ENCODE assay signal across 34 mouse cellular contexts in genomic region chr1:170113616-170114015, GRCm38 (mm10). TPM values are rescaled to one million over a fixed set of nuclear protein-coding genes. Genes with fewer than 3 reads are reported as not detected.
"Had no signal": no experiment of that assay in that cellular context is flagged by ENCODE, and none has a peak within 500 bp of the region (broad histone marks: within the 10 kb centered on the region; RNA-seq: fewer than 3 reads in every experiment).

No protein-coding gene starts in this region.

- H3K9me3 ChIP-seq: limb, embryonic 10.5 days; limb, embryonic 12.5 days; limb, embryonic 13.5 days; limb, embryonic 15.5 days; liver, embryonic 12.5 days; liver, embryonic 13.5 days; liver, embryonic 15.5 days; lung, embryonic 15.5 days; megakaryocyte, embryonic 14.5 days; midbrain, embryonic 10.5 days; midbrain, embryonic 12.5 days; midbrain, embryonic 13.5 days; midbrain, embryonic 15.5 days had no signal

- H3K36me3 ChIP-seq: limb, embryonic 10.5 days; limb, embryonic 12.5 days; limb, embryonic 13.5 days; limb, embryonic 15.5 days; liver, embryonic 12.5 days; liver, embryonic 13.5 days; liver, embryonic 15.5 days; lung, embryonic 15.5 days; midbrain, embryonic 10.5 days; midbrain, embryonic 12.5 days; midbrain, embryonic 13.5 days; midbrain, embryonic 15.5 days had no signal

- H3K9ac ChIP-seq: limb, embryonic 12.5 days; limb, embryonic 13.5 days; limb, embryonic 15.5 days; liver, embryonic 12.5 days; liver, embryonic 13.5 days; liver, embryonic 14.5 days; liver, embryonic 15.5 days; liver, postnatal 0 days; lung, embryonic 14.5 days; lung, embryonic 15.5 days; midbrain, embryonic 12.5 days; midbrain, embryonic 13.5 days; midbrain, embryonic 15.5 days had no signal

- DNase-seq: left cerebral cortex, postnatal 4 days; liver; liver, embryonic 13.5 days; liver, postnatal 0 days; lung, adult 18-20 months; lung, adult 2 months; lung, embryonic 14.5 days; lung, postnatal 10 days; lung, postnatal 14 days; lung, postnatal 36 days; lung, postnatal 4 days; midbrain, embryonic 14.5 days had no signal

- ATAC-seq: liver, embryonic 12.5 days; liver, postnatal 0 days; lung, postnatal 0 days; midbrain, embryonic 13.5 days; midbrain, embryonic 15.5 days; midbrain, embryonic 16.5 days had no signal

- H3K4me3 ChIP-seq: limb, embryonic 10.5 days; limb, embryonic 12.5 days; limb, embryonic 13.5 days; limb, embryonic 15.5 days; liver, embryonic 12.5 days; liver, embryonic 13.5 days; liver, embryonic 15.5 days; lung, embryonic 15.5 days; megakaryocyte, embryonic 14.5 days; midbrain, embryonic 10.5 days; midbrain, embryonic 12.5 days; midbrain, embryonic 13.5 days; midbrain, embryonic 15.5 days; myocyte had no signal

- H3K4me1 ChIP-seq: liver, embryonic 12.5 days; liver, embryonic 13.5 days; liver, embryonic 15.5 days; megakaryocyte, embryonic 14.5 days; midbrain, embryonic 10.5 days; midbrain, embryonic 12.5 days; midbrain, embryonic 13.5 days; midbrain, embryonic 15.5 days had no signal

- H3K27me3 ChIP-seq: limb, embryonic 12.5 days; limb, embryonic 13.5 days; limb, embryonic 15.5 days; liver, embryonic 12.5 days; liver, embryonic 13.5 days; liver, embryonic 15.5 days; lung, embryonic 15.5 days; midbrain, embryonic 12.5 days; midbrain, embryonic 13.5 days; midbrain, embryonic 15.5 days had no signal

- H3K4me2 ChIP-seq: limb, embryonic 12.5 days; limb, embryonic 13.5 days; limb, embryonic 15.5 days; liver, embryonic 11.5 days; liver, embryonic 12.5 days; liver, embryonic 13.5 days; liver, embryonic 15.5 days; lung, embryonic 14.5 days; lung, embryonic 15.5 days; midbrain, embryonic 11.5 days; midbrain, embryonic 12.5 days; midbrain, embryonic 13.5 days; midbrain, embryonic 15.5 days had no signal

- H3K27ac ChIP-seq: limb, embryonic 10.5 days; limb, embryonic 12.5 days; limb, embryonic 13.5 days; limb, embryonic 15.5 days; liver, embryonic 12.5 days; liver, embryonic 13.5 days; liver, embryonic 14.5 days; liver, embryonic 15.5 days; lung, embryonic 15.5 days; macrophage; midbrain, embryonic 10.5 days; midbrain, embryonic 12.5 days; midbrain, embryonic 13.5 days; midbrain, embryonic 15.5 days had no signal

RNA-seq across cellular contexts. Expression of gene Ddr2, which starts 3.1 kb away (rescaled TPM):
- total RNA-seq: megakaryocyte progenitor cell, adult 5-6 weeks; megakaryocyte-erythroid progenitor cell, adult 5-6 weeks; monocyte, adult 5-6 weeks had no signal
